Mouse (Mus musculus) olfactory bulb, adult 2 months (tissue): ENCODE measurements around the gene Ggct.

Experiments
- CTCF ChIP-seq: fragments of 200-500 bp; IDR thresholded peaks from 2 replicates; pipeline ENCODE4 v1.5.1; 2012; ENCODE audit warnings: low read depth, mild to moderate bottlenecking, low read length, moderate library complexity; ENCODE audit not compliant: insufficient read depth
- POLR2A ChIP-seq: fragments of 200-500 bp; IDR thresholded peaks from 2 replicates; pipeline ENCODE4 v1.6.1; 2012; ENCODE audit warnings: mild to moderate bottlenecking, low read depth, low read length, moderate library complexity; ENCODE audit not compliant: insufficient read depth

GRCm38 (mm10) chr6:55016236-55016635, 23.5 kb upstream of the Ggct start:
- TF ChIP-seq CTCF: 0 out of 2 replicates have a peak, but pooled peaks have one; percentile 4
- TF ChIP-seq POLR2A: no peak
